8 mouse cellular contexts compared by ENCODE assay signal in genomic region chr12:10223832-10224231, GRCm38 (mm10).
DNase-seq lines count a peak whose midpoint lies in the region; ATAC-seq and TF ChIP-seq lines count a peak whose summit lies in the region.

No protein-coding gene starts in this region.

- H3K36me3 ChIP-seq in heart, postnatal 0 days (replicated peaks; ENCODE audit: control insufficient read depth, insufficient read depth, low read length): no peaks in the 10 kb centered on the region
- H3K36me3 ChIP-seq in CH12.LX (replicated peaks in 1 of 2; ENCODE audit: control insufficient read depth in 1 of 2, insufficient read depth in 1 of 2, low read length in 1 of 2): no peaks in the 10 kb centered on the region

- H3K27me3 ChIP-seq in heart, postnatal 0 days (ENCODE audit: control insufficient read depth, insufficient read depth, low read length): no peaks in the 10 kb centered on the region
- no peaks in the 10 kb centered on the region for H3K27me3 ChIP-seq in CH12.LX (replicated peaks)

- H3K27ac ChIP-seq in heart, postnatal 0 days (ENCODE audit: low read depth): no peak overlapping the region
- H3K27ac ChIP-seq in CH12.LX (ENCODE audit: insufficient read depth, low read depth): no peak overlapping the region

- no peaks in the 10 kb centered on the region for H3K4me1 ChIP-seq in heart, postnatal 0 days (ENCODE audit: control insufficient read depth, insufficient read depth)
- H3K4me1 ChIP-seq in CH12.LX (ENCODE audit: control insufficient read depth in 1 of 2, insufficient read depth in 2 of 2): no peaks in the 10 kb centered on the region

- in situ Hi-C loops in CH12.LX (cut with MboI; ENCODE audit: low pct_ligation_motif_present, low pct_unique_long_range_greater_than_20kb, low sequenced_read_pairs): no loop called here

- TF ChIP-seq RAD21 in CH12.LX (IDR thresholded peaks at IDR 0.05; ENCODE audit: low read depth, low read length): peak; percentile 59

- H3K4me2 ChIP-seq in heart, postnatal 0 days (ENCODE audit: low read depth, low read length): no peak overlapping the region
- H3K4me2 ChIP-seq in CH12.LX (ENCODE audit: insufficient read depth, low read depth, poor library complexity, severe bottlenecking): no peak overlapping the region

- H3K4me3 ChIP-seq in heart, postnatal 0 days (ENCODE audit: low read depth, low read length): no peak overlapping the region
- no peak overlapping the region for H3K4me3 ChIP-seq in CH12.LX (replicated peaks in 1 of 3; ENCODE audit: low read depth in 2 of 3, low read length in 2 of 3, poor library complexity in 1 of 3)

- peak; percentile 82 for TF ChIP-seq CTCF in heart, postnatal 0 days (IDR thresholded peaks at IDR 0.05; ENCODE audit: low read depth)
- TF ChIP-seq CTCF in CH12.LX (conservative IDR thresholded peaks at IDR 0.05 in 1 of 2, IDR thresholded peaks at IDR 0.05 in 1 of 2; ENCODE audit: low read depth in 2 of 2, low read length in 2 of 2): peak in 1 of 2 experiments; percentile 59; a peak in 2 of 4 replicates
- TF ChIP-seq CTCF in brain, embryonic 14.5 days (IDR thresholded peaks at IDR 0.05; ENCODE audit: borderline replicate concordance, extremely low read depth, insufficient read depth, insufficient read length): peak; percentile 49; the same call in 1 of the 2 replicates

- H3K9me3 ChIP-seq in heart, postnatal 0 days (replicated peaks; ENCODE audit: control insufficient read depth, low read length): no peaks in the 10 kb centered on the region
- H3K9me3 ChIP-seq in CH12.LX (replicated peaks; ENCODE audit: low read length): no peaks in the 10 kb centered on the region

- no peak for TF ChIP-seq POLR2A in CH12.LX (IDR thresholded peaks at IDR 0.05; ENCODE audit: low read depth, low read length)
- TF ChIP-seq POLR2A in brain, embryonic 14.5 days (IDR thresholded peaks at IDR 0.05; ENCODE audit: borderline replicate concordance, extremely low read depth, insufficient read depth, insufficient read length, poor library complexity, severe bottlenecking): no peak

- H3K9ac ChIP-seq in heart, postnatal 0 days (replicated peaks; ENCODE audit: low read depth, low read length): no peak overlapping the region
- H3K9ac ChIP-seq in CH12.LX (ENCODE audit: insufficient read depth, low read depth): no peak overlapping the region

- DNase-seq in heart, postnatal 0 days (ENCODE audit: low spot score): peak; percentile 62
- no peak for DNase-seq in heart, adult 11 months
- peak; percentile 29 for DNase-seq in CH12.LX (ENCODE audit: extremely low read depth)
- DNase-seq in brain, embryonic 14.5 days (ENCODE audit: low read depth): peak; percentile 70
- peak; percentile 52 for DNase-seq in kidney, postnatal 14 days
- peak; percentile 38 for DNase-seq in mesoderm, embryonic 11.5 days (ENCODE audit: low read depth, low spot score)
- DNase-seq in spleen, adult 12 weeks (ENCODE audit: low spot score): no peak
- no peak for DNase-seq in spleen, postnatal 36 days (ENCODE audit: low spot score in 2 of 2)

- TF ChIP-seq EP300 in heart, postnatal 0 days (IDR thresholded peaks at IDR 0.05; ENCODE audit: low read depth): no peak
- TF ChIP-seq EP300 in CH12.LX (IDR thresholded peaks at IDR 0.05; ENCODE audit: low read length): no peak

- H3K79me2 ChIP-seq in CH12.LX (replicated peaks; ENCODE audit: control insufficient read depth, extremely low read depth, insufficient read depth, poor library complexity, severe bottlenecking): no peaks in the 10 kb centered on the region

- 0 out of 2 replicates have a peak, but pooled peaks have one; percentile 27 for ATAC-seq in heart, postnatal 0 days (ENCODE audit: insufficient read depth, low read depth)

- dilution Hi-C loops in CH12.LX (cut with MboI; ENCODE audit: extremely low pct_ligation_motif_present, extremely low pct_unique_long_range_greater_than_20kb, low sequenced_read_pairs): no loop called here

- WGBS in heart, postnatal 0 days: 25% methylated on average over 4 of the region's 4 CpGs

TF ChIP-seq in CH12.LX, 34 proteins besides CTCF, POLR2A, EP300 and RAD21:
- TF ChIP-seq USF2 (conservative IDR thresholded peaks at IDR 0.05; ENCODE audit: low read depth, low read length) (no peak), GABPA (IDR thresholded peaks at IDR 0.05; ENCODE audit: insufficient replicate concordance, low read depth, low read length) (no peak), SMC3 (IDR thresholded peaks at IDR 0.05; ENCODE audit: low read depth, low read length) (peak; percentile 48)

Comparison
In these comparisons a context has a peak if more than half of its experiments do, and no peak if none do; other contexts are left out.
1. DNase-seq: peak in heart, postnatal 0 days (single experiment), CH12.LX (single experiment), brain, embryonic 14.5 days (single experiment), kidney, postnatal 14 days (single experiment) and mesoderm, embryonic 11.5 days (single experiment); none in heart, adult 11 months (single experiment), spleen, adult 12 weeks (single experiment) and spleen, postnatal 36 days (0 of 2).